Mouse (Mus musculus): Measurements from ENCODE around the gene Fli1.

DNA sequence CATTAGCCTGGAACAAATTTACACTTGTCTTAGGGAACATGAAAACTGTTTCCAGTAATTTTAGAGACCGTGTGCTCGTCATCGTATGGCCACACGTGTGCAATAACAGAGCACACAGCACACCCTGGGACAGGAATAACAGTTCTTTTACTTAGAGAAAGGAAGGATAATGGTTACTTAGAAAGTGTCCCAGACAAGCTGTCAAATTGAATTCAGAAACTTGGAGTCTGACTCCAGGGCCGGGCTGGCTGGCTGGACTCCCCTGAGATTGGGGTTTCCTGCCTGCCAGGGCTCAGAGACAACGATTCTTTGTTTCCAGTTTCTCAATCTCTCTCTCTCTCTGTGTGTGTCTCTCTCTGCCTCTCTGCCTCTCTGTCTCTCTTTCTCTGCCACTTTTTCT is 98.8 kb downstream of the Fli1 start:
- no peak for TF ChIP-seq POLR2A (IDR thresholded peaks at IDR 0.05; ENCODE audit: insufficient read length, low read depth)
- TF ChIP-seq MAX (IDR thresholded peaks at IDR 0.05; ENCODE audit: low read depth) = no peak
- no peak for TF ChIP-seq CEBPB (IDR thresholded peaks at IDR 0.05; ENCODE audit: insufficient read depth, poor library complexity, severe bottlenecking)
- TF ChIP-seq MYOD1 (IDR thresholded peaks at IDR 0.05; ENCODE audit: control insufficient read depth in 1 of 3, insufficient read length in 2 of 3, low read depth in 2 of 3) = no peak
- no peak for TF ChIP-seq USF1 (IDR thresholded peaks at IDR 0.05; ENCODE audit: low read depth)

Data from myocyte (in vitro differentiated cells).